Mouse (Mus musculus): Measurements from ENCODE around the gene Pramef25. TPM values are rescaled to one million over a fixed set of nuclear protein-coding genes. Genes with fewer than 3 reads are reported as not detected.
"Not testable (repeated sequence)": the region's sequence is repeated elsewhere in the genome, so short reads cannot be mapped to it uniquely, and the experiment has no call there.

Gene Pramef25
- not detected in 2 replicates for polyA plus RNA-seq (2014; fragmentation: Nextera tagmentation; extraction: Ambion mirVana)

- not testable (repeated sequence) for H3K9me3 ChIP-seq (replicated peaks; ENCODE audit: control insufficient read depth, low read length); H3K9ac ChIP-seq (replicated peaks; ENCODE audit: low read length); H3K4me3 ChIP-seq (ENCODE audit: low read depth, low read length); H3K36me3 ChIP-seq (replicated peaks; ENCODE audit: control insufficient read depth, insufficient read depth, low read depth, low read length); H3K27ac ChIP-seq (replicated peaks; ENCODE audit: low read depth, low read length); H3K4me2 ChIP-seq (ENCODE audit: low read depth, low read length); DNase-seq (ENCODE audit: low spot score); H3K4me1 ChIP-seq (ENCODE audit: control insufficient read depth, insufficient read depth, low read length); H3K27me3 ChIP-seq (ENCODE audit: control insufficient read depth, insufficient read depth, low read length); ATAC-seq (replicated peaks; ENCODE audit: insufficient number of reproducible peaks, low FRiP score, low TSS enrichment, low read depth)
- WGBS: 92% methylated on average over 1 of the region's 1 CpGs
These were observed at the start of gene Pramef25 for GRCm38 (mm10) chr4:143950916-143951315. Gene Pramef25 (minus strand): TSS chr4:143951016.

GRCm38 (mm10) chr4:143994269-143994668 lies 43.5 kb upstream of the Pramef25 start, which contains the start of gene Pramef17:
Gene Pramef17 (minus strand): TSS chr4:143994369.
- H3K27me3 ChIP-seq (ENCODE audit: control insufficient read depth, insufficient read depth, low read length); H3K4me1 ChIP-seq (ENCODE audit: control insufficient read depth, insufficient read depth, low read length); H3K9ac ChIP-seq (replicated peaks; ENCODE audit: low read length); DNase-seq (ENCODE audit: low spot score); H3K4me2 ChIP-seq (ENCODE audit: low read depth, low read length); H3K36me3 ChIP-seq (replicated peaks; ENCODE audit: control insufficient read depth, insufficient read depth, low read depth, low read length); H3K9me3 ChIP-seq (replicated peaks; ENCODE audit: control insufficient read depth, low read length); ATAC-seq (replicated peaks; ENCODE audit: insufficient number of reproducible peaks, low FRiP score, low TSS enrichment, low read depth); H3K27ac ChIP-seq (replicated peaks; ENCODE audit: low read depth, low read length); H3K4me3 ChIP-seq (ENCODE audit: low read depth, low read length): not testable (repeated sequence)
- WGBS: 66% methylated on average over 3 of the region's 3 CpGs

- not testable (repeated sequence) for H3K4me2 ChIP-seq (ENCODE audit: low read depth, low read length); H3K27ac ChIP-seq (replicated peaks; ENCODE audit: low read depth, low read length); H3K9ac ChIP-seq (replicated peaks; ENCODE audit: low read length); H3K36me3 ChIP-seq (replicated peaks; ENCODE audit: control insufficient read depth, insufficient read depth, low read depth, low read length); ATAC-seq (replicated peaks; ENCODE audit: insufficient number of reproducible peaks, low FRiP score, low TSS enrichment, low read depth); H3K4me3 ChIP-seq (ENCODE audit: low read depth, low read length); H3K9me3 ChIP-seq (replicated peaks; ENCODE audit: control insufficient read depth, low read length); H3K27me3 ChIP-seq (ENCODE audit: control insufficient read depth, insufficient read depth, low read length); DNase-seq (ENCODE audit: low spot score); H3K4me1 ChIP-seq (ENCODE audit: control insufficient read depth, insufficient read depth, low read length)
- WGBS: 92% methylated on average over 11 of the region's 17 CpGs
These were observed 37.3 kb upstream of the Pramef25 start for GRCm38 (mm10) chr4:143988126-143988525.

- not testable (repeated sequence) for H3K27ac ChIP-seq (replicated peaks; ENCODE audit: low read depth, low read length); H3K9me3 ChIP-seq (replicated peaks; ENCODE audit: control insufficient read depth, low read length); H3K4me1 ChIP-seq (ENCODE audit: control insufficient read depth, insufficient read depth, low read length); H3K36me3 ChIP-seq (replicated peaks; ENCODE audit: control insufficient read depth, insufficient read depth, low read depth, low read length); H3K27me3 ChIP-seq (ENCODE audit: control insufficient read depth, insufficient read depth, low read length); H3K9ac ChIP-seq (replicated peaks; ENCODE audit: low read length); H3K4me2 ChIP-seq (ENCODE audit: low read depth, low read length); H3K4me3 ChIP-seq (ENCODE audit: low read depth, low read length); ATAC-seq (replicated peaks; ENCODE audit: insufficient number of reproducible peaks, low FRiP score, low TSS enrichment, low read depth); DNase-seq (ENCODE audit: low spot score)
- WGBS: 96% methylated on average over 7 of the region's 17 CpGs
These were observed 36.7 kb upstream of the Pramef25 start for GRCm38 (mm10) chr4:143987475-143987941.

- DNase-seq (ENCODE audit: low spot score); H3K4me1 ChIP-seq (ENCODE audit: control insufficient read depth, insufficient read depth, low read length); ATAC-seq (replicated peaks; ENCODE audit: insufficient number of reproducible peaks, low FRiP score, low TSS enrichment, low read depth); H3K4me2 ChIP-seq (ENCODE audit: low read depth, low read length); H3K9me3 ChIP-seq (replicated peaks; ENCODE audit: control insufficient read depth, low read length); H3K36me3 ChIP-seq (replicated peaks; ENCODE audit: control insufficient read depth, insufficient read depth, low read depth, low read length); H3K9ac ChIP-seq (replicated peaks; ENCODE audit: low read length); H3K27me3 ChIP-seq (ENCODE audit: control insufficient read depth, insufficient read depth, low read length); H3K4me3 ChIP-seq (ENCODE audit: low read depth, low read length); H3K27ac ChIP-seq (replicated peaks; ENCODE audit: low read depth, low read length): not testable (repeated sequence)
- WGBS: no CpG with 5 or more reads among the region's 9 CpGs
These were observed 34.9 kb upstream of the Pramef25 start for GRCm38 (mm10) chr4:143985733-143986132.

- not testable (repeated sequence) for ATAC-seq (replicated peaks; ENCODE audit: insufficient number of reproducible peaks, low FRiP score, low TSS enrichment, low read depth); H3K9me3 ChIP-seq (replicated peaks; ENCODE audit: control insufficient read depth, low read length); H3K4me2 ChIP-seq (ENCODE audit: low read depth, low read length)
These were observed 34.3 kb upstream of the Pramef25 start for GRCm38 (mm10) chr4:143985165-143985564.

GRCm38 (mm10) chr4:143983446-143983845 lies 32.6 kb upstream of the Pramef25 start:
- H3K4me1 ChIP-seq (ENCODE audit: control insufficient read depth, insufficient read depth, low read length); H3K4me2 ChIP-seq (ENCODE audit: low read depth, low read length); H3K9me3 ChIP-seq (replicated peaks; ENCODE audit: control insufficient read depth, low read length); DNase-seq (ENCODE audit: low spot score); H3K27me3 ChIP-seq (ENCODE audit: control insufficient read depth, insufficient read depth, low read length); H3K27ac ChIP-seq (replicated peaks; ENCODE audit: low read depth, low read length); H3K4me3 ChIP-seq (ENCODE audit: low read depth, low read length); H3K9ac ChIP-seq (replicated peaks; ENCODE audit: low read length); H3K36me3 ChIP-seq (replicated peaks; ENCODE audit: control insufficient read depth, insufficient read depth, low read depth, low read length); ATAC-seq (replicated peaks; ENCODE audit: insufficient number of reproducible peaks, low FRiP score, low TSS enrichment, low read depth): not testable (repeated sequence)
- no CpG with 5 or more reads among the region's 1 CpGs for WGBS

More at GRCm38 (mm10) chr4:143985165-143985564, 34.3 kb upstream of the Pramef25 start:
- H3K27me3 ChIP-seq (ENCODE audit: control insufficient read depth, insufficient read depth, low read length); H3K4me3 ChIP-seq (ENCODE audit: low read depth, low read length); H3K27ac ChIP-seq (replicated peaks; ENCODE audit: low read depth, low read length); H3K4me1 ChIP-seq (ENCODE audit: control insufficient read depth, insufficient read depth, low read length); H3K9ac ChIP-seq (replicated peaks; ENCODE audit: low read length); DNase-seq (ENCODE audit: low spot score); H3K36me3 ChIP-seq (replicated peaks; ENCODE audit: control insufficient read depth, insufficient read depth, low read depth, low read length): not testable (repeated sequence)
- WGBS: no CpG with 5 or more reads among the region's 7 CpGs

- not testable (repeated sequence) for H3K9me3 ChIP-seq (replicated peaks; ENCODE audit: control insufficient read depth, low read length); DNase-seq (ENCODE audit: low spot score); ATAC-seq (replicated peaks; ENCODE audit: insufficient number of reproducible peaks, low FRiP score, low TSS enrichment, low read depth); H3K4me1 ChIP-seq (ENCODE audit: control insufficient read depth, insufficient read depth, low read length); H3K9ac ChIP-seq (replicated peaks; ENCODE audit: low read length); H3K4me2 ChIP-seq (ENCODE audit: low read depth, low read length); H3K4me3 ChIP-seq (ENCODE audit: low read depth, low read length); H3K27ac ChIP-seq (replicated peaks; ENCODE audit: low read depth, low read length); H3K36me3 ChIP-seq (replicated peaks; ENCODE audit: control insufficient read depth, insufficient read depth, low read depth, low read length); H3K27me3 ChIP-seq (ENCODE audit: control insufficient read depth, insufficient read depth, low read length)
- 50% methylated on average over 2 of the region's 2 CpGs for WGBS
These were observed 16.0 kb upstream of the Pramef25 start, which contains the start of gene Gm13101 for GRCm38 (mm10) chr4:143966850-143967249. Gene Gm13101 (minus strand): TSS chr4:143966950.

Data from embryonic facial prominence, embryonic 11.5 days (tissue).